In genomic region chr13:49181411-49181984, GRCm38 (mm10) we compare ENCODE assay signal across 18 mouse cellular contexts. TPM values are rescaled to one million over a fixed set of nuclear protein-coding genes. Genes with fewer than 3 reads are reported as not detected.
DNase-seq lines count a peak whose midpoint lies in the region; ATAC-seq lines count a peak whose summit lies in the region.
"Had no signal": no experiment of that assay in that cellular context is flagged by ENCODE, and none has a peak within 500 bp of the region (broad histone marks: within the 10 kb centered on the region; RNA-seq: fewer than 3 reads in every experiment).

No protein-coding gene starts in this region.

- no peaks in the 10 kb centered on the region for H3K27me3 ChIP-seq in heart, embryonic 12.5 days (replicated peaks)
- peaks cover 8% of the 10 kb centered on the region; the same call in 1 of the 2 replicates for H3K27me3 ChIP-seq in embryonic facial prominence, embryonic 10.5 days (replicated peaks; ENCODE audit: low read depth, poor library complexity, severe bottlenecking)
- H3K27me3 ChIP-seq: embryonic facial prominence, embryonic 13.5 days; limb, embryonic 13.5 days had no signal

- DNase-seq in heart, adult 9 months (ENCODE audit: low spot score in 2 of 2): no peak
- DNase-seq in 416B (ENCODE audit: low read depth): peak; percentile 71
- DNase-seq in ZHBTc4 (ENCODE audit: low read depth, low spot score): peak; percentile 53
- peak; percentile 90 for DNase-seq in cerebellum, adult 9-10 months
- no peak for DNase-seq in spleen, adult 12 weeks (ENCODE audit: low spot score)
- no peak for DNase-seq in urinary bladder, postnatal 4 days (ENCODE audit: low spot score in 2 of 2)
- no peak for DNase-seq in embryonic facial prominence, embryonic 10.5 days (ENCODE audit: low spot score)
- DNase-seq: gastrocnemius, postnatal 14 days; heart, postnatal 14 days; kidney, postnatal 10 days; lung, postnatal 14 days had no signal

- 73% methylated on average over 3 of the region's 3 CpGs for WGBS in heart, embryonic 12.5 days
- 83% methylated on average over 3 of the region's 3 CpGs for WGBS in embryonic facial prominence, embryonic 10.5 days

- H3K4me1 ChIP-seq in heart, embryonic 12.5 days (replicated peaks): peaks cover 41% of the 10 kb centered on the region
- peaks cover 29% of the 10 kb centered on the region for H3K4me1 ChIP-seq in embryonic facial prominence, embryonic 10.5 days

- H3K9me3 ChIP-seq in heart, embryonic 12.5 days (replicated peaks): no peaks in the 10 kb centered on the region
- H3K9me3 ChIP-seq in embryonic facial prominence, embryonic 10.5 days: no peaks in the 10 kb centered on the region
- H3K9me3 ChIP-seq: embryonic facial prominence, embryonic 13.5 days; limb, embryonic 13.5 days had no signal

- H3K4me3 ChIP-seq in heart, embryonic 12.5 days: no peak overlapping the region
- no peak overlapping the region for H3K4me3 ChIP-seq in embryonic facial prominence, embryonic 10.5 days
- H3K4me3 ChIP-seq: embryonic facial prominence, embryonic 13.5 days; limb, embryonic 13.5 days had no signal

- H3K4me2 ChIP-seq in heart, embryonic 12.5 days: no peak overlapping the region
- H3K4me2 ChIP-seq: embryonic facial prominence, embryonic 13.5 days; limb, embryonic 13.5 days; midbrain, embryonic 11.5 days had no signal

- no peak overlapping the region for H3K9ac ChIP-seq in heart, embryonic 12.5 days
- H3K9ac ChIP-seq: embryonic facial prominence, embryonic 13.5 days; limb, embryonic 13.5 days had no signal

- ATAC-seq in heart, embryonic 12.5 days (ENCODE audit: insufficient number of reproducible peaks, low FRiP score): 0 out of 2 replicates have a peak, but pooled peaks have one; percentile 12
- ATAC-seq: hindbrain, embryonic 16.5 days; intestine, postnatal 0 days had no signal

- H3K27ac ChIP-seq in heart, embryonic 12.5 days (ENCODE audit: poor library complexity, severe bottlenecking): no peak overlapping the region
- H3K27ac ChIP-seq in embryonic facial prominence, embryonic 10.5 days (replicated peaks): no peak overlapping the region; the same call in 1 of the 2 replicates
- H3K27ac ChIP-seq: embryonic facial prominence, embryonic 13.5 days; limb, embryonic 13.5 days had no signal

- H3K36me3 ChIP-seq in heart, embryonic 12.5 days: no peaks in the 10 kb centered on the region
- no peaks in the 10 kb centered on the region for H3K36me3 ChIP-seq in embryonic facial prominence, embryonic 10.5 days (replicated peaks)
- H3K36me3 ChIP-seq: embryonic facial prominence, embryonic 13.5 days; limb, embryonic 13.5 days had no signal

RNA-seq across cellular contexts. Expression of gene Ninj1, which starts 5.8 kb away (rescaled TPM):
- 51.0 and 55.8 TPM in 2 replicates for polyA plus RNA-seq in heart, embryonic 12.5 days (2016; fragmentation: Nextera tagmentation; extraction: Ambion mirVana)
- polyA plus RNA-seq in embryonic facial prominence, embryonic 10.5 days (2016; fragmentation: Nextera tagmentation; extraction: Ambion mirVana): 26.6 and 28.0 TPM in 2 replicates

RNA-seq across cellular contexts. Expression of gene Wnk2, which starts 33.7 kb away (rescaled TPM):
- 0.89 and 1.4 TPM in 2 replicates for polyA plus RNA-seq in heart, embryonic 12.5 days (2016; fragmentation: Nextera tagmentation; extraction: Ambion mirVana)
- polyA plus RNA-seq in embryonic facial prominence, embryonic 10.5 days (2016; fragmentation: Nextera tagmentation; extraction: Ambion mirVana): 2.7 and 2.8 TPM in 2 replicates
- polyA plus RNA-seq: C2C12 had no signal

RNA-seq across cellular contexts. Expression of gene Card19, which starts 34.3 kb away (rescaled TPM):
- polyA plus RNA-seq in heart, embryonic 12.5 days (2016; fragmentation: Nextera tagmentation; extraction: Ambion mirVana): 76.4 and 81.2 TPM in 2 replicates
- 31.6 and 35.0 TPM in 2 replicates for polyA plus RNA-seq in embryonic facial prominence, embryonic 10.5 days (2016; fragmentation: Nextera tagmentation; extraction: Ambion mirVana)

Comparison
In these comparisons a context has a peak if more than half of its experiments do, and no peak if none do; other contexts are left out.
1. DNase-seq: peak in 416B (single experiment), ZHBTc4 (single experiment) and cerebellum, adult 9-10 months (single experiment); none in heart, adult 9 months (0 of 2), spleen, adult 12 weeks (single experiment), urinary bladder, postnatal 4 days (0 of 2) and embryonic facial prominence, embryonic 10.5 days (single experiment).